Mouse (Mus musculus) CH12F3 (cell line): Measurements from ENCODE around the gene Arsg.

ENCODE experiments used
- in situ Hi-C: fragments of 300-500 bp; cut with MboI; formaldehyde crosslinking; loops from 2 replicates; pipeline ENCODE4 v1.14.3; 2020; ENCODE audit warnings: low sequenced_read_pairs

The Arsg gene

DNA sequence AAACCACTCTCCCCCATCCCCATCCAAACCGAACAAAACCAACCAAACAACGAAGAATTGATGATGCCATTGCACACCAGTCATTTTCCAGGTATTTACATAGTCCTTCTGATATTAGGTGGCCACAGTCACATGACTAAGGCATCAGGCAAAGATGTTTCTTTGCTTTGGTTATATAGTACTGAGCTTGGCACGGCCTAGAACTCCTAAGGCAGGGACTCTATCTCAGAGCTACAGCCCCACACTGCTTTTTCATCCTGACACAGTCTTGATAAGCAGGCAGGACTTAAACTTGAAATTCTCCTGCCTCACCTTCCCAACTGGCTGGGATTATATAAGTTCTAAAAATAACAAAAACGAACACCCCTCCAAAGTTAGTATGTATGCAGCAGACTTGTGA lies 8.1 kb upstream of the Arsg start:
- in situ Hi-C loops: no loop called here

DNA sequence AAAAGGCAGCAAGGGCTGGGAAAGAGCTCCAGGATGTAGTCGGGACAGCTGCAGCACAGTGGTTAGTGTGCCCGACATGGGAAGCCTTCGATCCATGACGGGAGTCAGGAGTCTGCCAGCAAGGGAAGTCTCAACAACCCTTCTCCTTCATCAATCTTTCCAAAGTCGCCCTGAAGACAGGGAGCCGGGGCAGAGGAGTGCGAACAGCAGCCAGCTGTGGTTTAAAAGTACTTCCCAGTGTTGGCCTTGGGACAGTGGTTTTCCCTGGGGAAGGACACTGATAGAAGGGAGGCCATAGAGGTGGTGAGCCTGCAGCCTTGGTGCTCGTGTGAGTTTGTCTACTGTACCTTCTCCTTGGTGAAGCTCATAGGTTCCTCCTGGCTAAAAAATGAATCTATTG lies 6.2 kb upstream of the Arsg start:
- in situ Hi-C loops: no loop called here

DNA sequence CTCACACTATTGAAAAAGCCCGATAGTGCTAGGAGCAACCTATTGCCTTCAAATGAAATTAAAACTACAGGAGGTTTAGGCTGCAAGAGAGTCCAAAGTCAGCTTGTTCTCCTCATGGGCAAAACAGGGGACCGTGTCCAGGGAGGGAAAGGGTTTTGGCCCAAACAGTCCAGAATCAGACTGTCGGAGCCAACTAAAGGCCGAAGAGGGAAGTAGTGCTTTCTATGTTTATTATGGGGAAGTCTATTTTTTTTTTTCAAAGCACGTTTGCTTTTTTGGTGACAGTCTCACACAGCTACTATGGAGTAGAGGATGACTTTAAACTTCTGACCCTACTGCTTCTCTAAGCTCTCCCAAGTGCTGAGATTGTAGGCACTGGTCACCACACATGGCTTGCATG lies 5.0 kb upstream of the Arsg start:
- in situ Hi-C loops: no loop called here

DNA sequence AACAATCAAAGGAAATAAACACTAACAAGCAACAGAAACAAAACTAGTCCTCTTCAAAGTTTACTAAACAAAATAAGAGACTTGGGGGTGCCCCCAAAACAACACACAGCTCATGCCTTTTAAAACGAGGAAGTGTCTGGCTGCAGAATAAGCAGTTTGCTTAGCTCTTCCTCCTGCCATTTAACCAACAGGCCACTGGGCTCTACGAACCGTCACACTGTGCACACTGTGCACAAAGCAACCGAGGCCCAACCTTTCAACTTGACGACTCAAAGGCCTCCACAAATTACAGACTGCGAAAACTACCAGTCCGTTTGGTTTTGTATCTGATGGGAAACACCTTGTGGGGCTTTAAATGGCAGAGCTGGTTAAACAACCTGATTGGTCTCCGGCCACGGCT lies 3.0 kb upstream of the Arsg start:
- in situ Hi-C loops: loop anchor here (10.0 kb wide), 1 partner anchor 95 kb away; no protein-coding TSS in a partner anchor

DNA sequence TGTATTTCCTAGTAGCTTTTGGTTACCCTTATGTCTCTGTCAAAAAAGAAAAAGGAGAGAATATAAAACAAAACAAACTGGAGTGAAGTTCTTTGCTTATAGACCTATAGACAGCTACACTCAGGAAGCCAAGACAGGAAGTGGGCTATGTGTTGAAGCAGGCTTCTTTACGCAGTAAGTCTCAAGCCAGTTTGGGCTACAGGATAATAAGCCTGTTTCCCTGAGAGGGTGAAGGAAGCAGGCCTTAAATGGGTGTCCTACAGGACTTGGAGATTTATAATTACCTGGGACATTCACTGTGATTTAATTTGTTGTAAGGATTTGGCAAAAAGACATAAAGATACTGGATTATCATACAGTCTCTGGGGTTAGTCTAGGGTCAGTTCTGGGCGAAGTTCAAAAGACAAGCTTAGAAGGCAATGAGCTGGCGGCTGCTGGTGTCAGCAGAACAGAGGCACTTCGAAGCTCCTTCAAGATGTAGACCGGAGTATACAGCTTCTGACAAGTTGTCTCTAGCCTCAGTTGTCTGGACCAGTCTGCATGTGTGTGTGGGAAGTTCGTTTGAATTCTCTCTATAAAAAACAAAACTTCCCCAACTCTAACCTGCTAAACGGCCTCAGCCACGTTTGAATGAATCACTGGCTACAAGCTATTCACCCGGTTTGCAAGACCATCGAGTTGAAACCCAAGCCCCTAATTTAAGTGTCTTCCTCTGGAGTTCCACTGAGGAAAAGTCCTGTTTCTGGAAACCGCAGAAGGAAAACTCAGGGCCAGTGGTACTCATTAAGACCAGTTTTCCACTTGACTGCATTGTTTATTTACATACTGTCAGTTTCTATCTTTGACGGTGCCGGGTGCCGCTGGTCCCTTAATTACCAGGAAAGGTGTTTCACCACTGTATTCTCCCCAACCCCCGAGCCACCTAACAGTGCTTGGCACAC lies 2.0 kb upstream of the Arsg start:
- in situ Hi-C loops: loop anchor here (10.0 kb wide), 1 partner anchor 94 kb away; no protein-coding TSS in a partner anchor

DNA sequence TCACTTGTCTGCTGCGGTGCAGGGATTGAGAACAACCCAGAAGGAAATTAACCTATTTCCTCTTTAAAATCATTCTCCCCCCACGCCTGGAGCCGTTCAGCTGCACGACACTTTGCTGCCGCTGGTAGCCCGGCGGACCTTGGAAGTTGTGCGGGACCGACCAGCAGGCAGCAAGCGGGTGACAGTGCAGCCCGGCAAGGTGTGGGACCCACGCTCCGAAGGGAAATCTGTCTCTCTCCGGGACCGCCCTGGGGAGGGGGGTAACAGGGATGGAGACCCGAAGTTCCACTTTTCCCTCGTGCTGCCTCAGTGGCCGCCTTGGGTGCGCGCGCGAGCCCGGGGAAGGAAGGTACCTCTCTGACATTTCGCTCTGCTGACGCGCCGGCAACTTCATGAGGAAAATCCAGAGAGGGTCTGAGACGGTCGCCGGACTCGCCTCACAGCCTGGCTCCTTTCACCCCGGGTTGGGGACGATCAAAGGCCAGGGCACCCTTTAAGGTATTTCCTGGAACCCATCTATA lies 943 bp upstream of the Arsg start:
- in situ Hi-C loops: loop anchor here (10.0 kb wide), 1 partner anchor 93 kb away; no protein-coding TSS in a partner anchor

DNA sequence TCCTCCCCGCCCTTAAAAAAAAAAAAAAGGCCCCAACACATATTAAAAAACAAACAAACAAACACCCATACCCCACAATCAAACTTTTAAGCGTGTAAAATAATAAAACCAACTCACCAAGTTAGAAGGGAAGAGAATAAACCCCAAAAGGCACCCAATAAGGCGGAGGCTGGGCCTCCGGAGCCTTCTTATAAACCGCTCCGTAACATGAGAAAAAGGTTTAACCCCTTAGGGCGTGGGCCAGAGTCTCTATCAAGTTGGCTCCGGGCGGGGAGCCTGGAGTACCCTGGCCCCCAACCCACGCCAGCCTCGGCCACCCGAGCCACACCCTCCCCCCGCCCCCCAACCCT lies 378 bp upstream of the Arsg start:
- in situ Hi-C loops: loop anchor here (10.0 kb wide), 1 partner anchor 92 kb away; no protein-coding TSS in a partner anchor

DNA sequence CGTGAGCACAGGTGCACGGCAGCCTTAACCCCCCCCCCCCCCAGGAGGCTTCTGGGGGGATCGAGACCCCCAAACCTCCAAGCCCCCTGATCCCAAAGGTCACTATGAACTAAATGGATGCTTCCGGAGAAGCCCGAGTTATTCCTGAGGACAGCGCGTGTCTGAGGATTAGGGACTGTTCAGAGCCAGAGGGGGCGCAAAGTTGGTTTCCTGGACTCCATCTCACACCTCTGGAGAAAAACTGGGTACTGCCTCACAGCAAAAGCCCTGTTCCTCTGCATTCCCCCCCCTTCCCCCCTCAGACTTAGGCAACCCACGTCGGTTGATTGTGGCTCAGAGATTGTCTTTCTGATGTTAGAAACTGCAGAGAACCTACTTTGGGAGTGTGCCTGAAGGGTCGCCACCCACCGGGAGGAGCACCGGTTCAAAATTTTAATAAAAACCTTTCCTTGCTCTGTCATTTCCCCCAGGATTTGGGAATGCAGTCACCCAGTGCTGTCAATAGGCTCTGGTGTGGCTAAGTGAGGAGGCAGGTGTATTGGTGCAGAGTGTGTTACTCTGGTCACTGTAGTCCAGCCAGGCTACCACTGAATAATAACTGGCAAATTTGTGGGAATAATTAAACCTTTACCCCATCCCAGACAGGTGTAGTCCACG lies 1.0 kb downstream of the Arsg start:
- in situ Hi-C loops: loop anchor here (10.0 kb wide), 1 partner anchor 91 kb away; no protein-coding TSS in a partner anchor

DNA sequence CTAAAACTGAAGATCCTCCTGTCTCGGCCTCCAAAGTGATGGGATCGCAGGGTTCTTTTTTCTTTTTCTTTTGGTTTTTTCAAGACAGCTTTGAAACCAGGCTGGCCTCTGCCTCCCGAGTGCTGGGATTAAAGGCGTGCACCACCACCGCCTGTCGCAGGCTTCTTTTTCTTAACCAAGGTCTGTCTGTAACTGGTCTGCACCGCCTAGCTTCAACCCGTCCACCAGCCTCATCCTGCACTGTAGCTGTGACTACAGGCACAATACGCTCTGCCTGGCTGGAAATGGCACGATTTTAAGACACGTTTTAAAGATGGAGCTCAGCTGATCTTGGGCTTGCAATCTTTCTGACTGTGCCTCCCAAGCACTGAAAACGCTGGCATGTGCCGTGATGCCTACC lies 1.7 kb downstream of the Arsg start:
- in situ Hi-C loops: loop anchor here (10.0 kb wide), 1 partner anchor 90 kb away; no protein-coding TSS in a partner anchor

DNA sequence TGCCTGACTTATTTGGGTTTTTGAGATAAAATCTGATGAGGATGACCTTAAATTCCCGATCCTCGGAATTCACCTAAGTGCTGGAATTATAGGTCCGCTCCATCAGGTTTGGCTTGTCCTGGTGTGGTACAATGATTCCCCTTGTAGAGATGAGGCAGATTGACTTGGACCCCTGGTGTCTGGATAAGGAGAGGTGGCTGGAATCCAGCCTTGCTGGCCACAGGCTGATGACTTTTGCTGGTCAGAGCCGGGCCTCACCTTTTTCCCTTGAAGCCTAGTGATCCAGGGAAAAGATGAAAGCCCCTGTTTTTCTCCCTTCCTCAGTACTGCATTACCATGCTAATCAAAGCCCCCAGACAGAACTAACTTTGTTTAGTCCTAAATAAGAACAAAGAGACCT lies 2.5 kb downstream of the Arsg start:
- in situ Hi-C loops: loop anchor here (10.0 kb wide), 1 partner anchor 89 kb away; no protein-coding TSS in a partner anchor

DNA sequence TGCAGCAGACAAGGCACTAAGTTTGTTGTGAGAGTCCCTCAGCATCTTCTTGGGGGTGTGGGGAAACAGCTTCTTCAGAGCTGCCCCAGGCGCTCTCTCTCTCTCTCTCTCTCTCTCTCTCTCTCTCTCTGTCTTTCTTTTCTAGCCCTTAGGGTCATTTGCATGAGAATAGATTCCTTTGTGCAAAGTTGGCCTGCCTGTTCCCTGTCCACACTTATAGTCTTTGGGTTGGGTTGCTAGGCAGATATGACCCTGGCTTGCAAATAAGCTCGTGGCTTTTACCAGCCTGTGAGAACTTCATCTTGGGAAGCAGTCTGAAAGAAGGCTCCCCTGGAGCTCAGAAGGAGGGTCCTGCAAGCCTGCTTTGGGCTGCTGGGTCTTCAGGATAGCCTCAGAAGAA lies 3.1 kb downstream of the Arsg start:
- in situ Hi-C loops: loop anchor here (10.0 kb wide), 1 partner anchor 89 kb away; no protein-coding TSS in a partner anchor

DNA sequence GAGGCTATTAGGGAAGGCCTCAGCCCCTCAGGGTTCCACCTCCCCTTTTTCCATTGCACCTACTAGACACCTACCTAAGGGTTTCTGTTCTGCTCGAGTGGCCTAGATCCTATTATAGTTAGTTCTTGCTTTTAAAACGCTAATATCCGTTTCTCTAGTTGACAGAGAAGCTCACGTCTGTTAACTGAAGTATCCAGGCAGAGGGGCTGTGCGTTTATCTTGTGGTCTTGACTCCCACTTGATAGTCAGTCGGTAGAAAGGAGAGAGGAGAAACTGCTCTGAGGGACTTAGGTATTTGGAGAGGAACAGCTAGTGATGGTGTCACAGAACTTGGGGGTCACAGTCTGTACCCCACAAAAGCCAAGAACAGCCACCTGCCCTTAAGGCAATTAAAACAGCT lies 3.5 kb downstream of the Arsg start:
- in situ Hi-C loops: loop anchor here (10.0 kb wide), 1 partner anchor 88 kb away; no protein-coding TSS in a partner anchor

DNA sequence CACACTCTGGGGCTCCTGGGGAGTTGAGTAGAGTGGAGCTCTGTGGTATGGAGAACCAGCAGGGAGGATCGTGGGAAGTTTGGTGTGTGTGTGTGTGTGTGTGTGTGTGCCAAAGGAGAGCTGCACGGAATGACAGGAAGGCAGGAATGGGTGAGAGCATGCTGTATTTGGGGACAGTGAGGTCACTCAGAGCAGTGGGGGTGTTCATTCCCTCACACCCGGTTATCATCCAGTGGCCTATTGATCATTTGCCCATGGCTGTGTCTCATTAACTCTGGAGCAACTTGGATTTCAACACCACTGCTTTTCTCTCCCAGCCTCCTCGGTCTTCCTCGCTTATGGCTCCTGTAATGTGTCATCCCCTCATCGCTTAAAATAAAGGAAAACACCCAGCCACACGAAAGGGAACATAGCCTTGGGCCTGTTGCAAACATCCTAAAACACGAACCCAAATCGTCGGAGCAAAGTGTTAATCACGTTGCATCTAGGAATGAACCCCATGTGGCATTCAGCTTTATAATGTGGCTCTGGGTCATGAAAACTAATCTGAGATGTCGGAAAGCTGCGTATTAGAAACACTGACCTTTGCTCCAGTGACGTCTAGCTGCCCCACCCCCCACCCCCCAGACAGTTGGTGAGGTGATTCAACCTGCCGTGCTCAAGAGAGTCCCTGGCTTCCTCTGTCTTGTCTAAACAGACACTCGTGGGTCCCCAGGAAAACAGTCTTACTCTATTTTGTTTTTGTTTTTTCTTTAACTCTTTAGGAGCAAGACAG lies 4.6 kb downstream of the Arsg start:
- in situ Hi-C loops: loop anchor here (10.0 kb wide), 1 partner anchor 87 kb away; no protein-coding TSS in a partner anchor

DNA sequence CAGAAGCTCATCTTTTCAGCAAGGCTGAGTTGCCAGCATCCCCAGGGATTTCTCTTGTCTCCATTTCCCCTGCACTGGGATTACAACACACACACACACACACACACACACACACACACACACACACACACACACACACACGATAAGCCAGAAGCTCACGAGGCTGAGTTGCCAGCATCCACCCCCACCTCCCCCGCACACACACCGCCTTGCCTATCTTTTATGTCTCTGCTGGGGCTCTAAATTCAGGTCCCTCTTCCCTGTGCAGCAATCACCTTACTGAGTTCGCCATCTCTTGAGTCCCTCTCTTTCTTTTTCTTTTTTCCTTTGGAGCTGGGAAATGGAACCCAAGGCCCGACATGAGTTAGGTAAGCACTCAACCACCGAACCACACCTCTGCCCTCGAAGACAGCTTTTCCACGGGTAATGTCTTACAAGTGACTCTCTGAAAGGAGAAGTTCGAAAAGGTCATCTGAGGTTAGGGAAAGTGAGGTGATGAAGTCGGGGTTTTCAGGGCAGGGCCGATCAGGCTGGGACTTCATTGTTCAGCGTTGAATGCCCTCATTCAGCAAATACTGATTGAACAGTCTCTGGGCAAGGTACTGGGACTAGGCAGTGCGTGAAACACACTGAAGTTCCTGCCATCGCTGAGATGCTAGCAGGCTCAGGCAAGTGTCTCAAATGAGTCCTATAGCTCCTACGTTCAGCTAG lies 6.6 kb downstream of the Arsg start:
- in situ Hi-C loops: loop anchor here (10.0 kb wide), 1 partner anchor 85 kb away; no protein-coding TSS in a partner anchor

DNA sequence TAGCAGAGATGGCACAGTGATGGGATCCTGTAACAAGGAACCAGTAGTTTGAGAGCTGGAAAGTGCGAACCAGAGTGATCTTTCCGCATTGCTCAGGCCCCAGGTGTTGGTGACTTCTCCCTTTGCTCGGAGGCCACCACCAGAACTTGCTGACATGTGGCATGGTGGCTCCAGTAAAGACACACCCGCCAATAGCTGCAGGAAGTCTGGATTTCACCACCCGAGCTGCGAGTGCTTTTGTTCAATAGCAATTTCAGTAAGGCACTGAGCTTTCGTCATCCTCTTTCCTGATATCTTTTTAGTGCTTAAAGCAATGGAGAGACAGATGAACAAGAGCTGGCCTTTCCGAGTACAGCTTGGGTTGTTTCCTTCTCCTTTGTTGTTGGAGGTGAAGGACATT lies 7.3 kb downstream of the Arsg start:
- in situ Hi-C loops: no loop called here

DNA sequence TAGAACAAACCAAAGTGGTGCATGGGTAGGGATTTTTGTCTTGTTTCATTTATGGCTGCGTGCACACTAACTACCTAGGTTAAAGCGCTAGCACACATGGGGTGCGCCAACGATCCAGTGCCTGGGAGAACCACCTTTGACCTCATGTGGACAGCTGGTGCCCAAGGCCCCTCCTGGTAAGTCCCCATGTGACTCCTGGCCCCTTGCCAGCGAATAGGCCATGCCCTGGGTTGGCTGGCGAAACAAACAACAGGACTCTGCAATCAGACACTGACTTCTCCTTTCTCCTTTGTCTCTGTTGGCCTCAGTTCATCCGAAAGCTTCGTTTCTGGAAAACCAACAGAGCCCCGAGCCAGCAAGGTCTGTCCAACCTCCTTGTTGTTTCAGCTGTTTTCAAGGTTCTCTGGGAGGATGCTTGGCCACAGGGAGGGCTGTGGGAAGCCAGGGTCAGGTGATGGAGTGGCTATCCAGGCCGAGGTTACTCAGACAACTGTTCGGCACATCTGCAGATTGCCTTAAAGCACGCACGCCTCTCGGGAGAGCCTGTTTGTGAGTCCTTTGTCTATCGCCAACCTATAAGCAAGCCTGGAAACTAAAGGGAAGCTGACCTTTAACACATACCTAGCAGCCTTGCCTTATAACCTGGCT lies 12.3 kb downstream of the Arsg start:
- in situ Hi-C loops: no loop called here

DNA sequence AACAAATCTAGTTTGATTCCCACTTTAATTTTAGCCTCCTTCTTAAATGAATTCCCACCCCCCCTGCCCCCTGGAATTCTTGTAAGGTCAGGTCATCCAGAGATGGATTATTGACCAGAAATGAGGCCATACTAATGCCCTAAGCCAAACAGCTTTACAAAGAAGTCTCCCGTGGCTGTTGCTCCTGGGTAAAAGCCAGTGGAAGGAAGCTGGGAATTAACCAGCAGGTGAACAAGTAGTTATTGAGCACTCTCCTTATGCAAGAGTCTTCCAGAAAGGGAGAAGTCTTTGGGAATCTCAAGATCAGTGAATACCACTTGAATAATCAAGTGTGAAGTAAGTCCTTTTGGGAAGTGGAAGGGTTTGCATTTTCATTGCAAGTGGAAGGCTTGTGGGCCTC lies 13.9 kb downstream of the Arsg start:
- in situ Hi-C loops: no loop called here

DNA sequence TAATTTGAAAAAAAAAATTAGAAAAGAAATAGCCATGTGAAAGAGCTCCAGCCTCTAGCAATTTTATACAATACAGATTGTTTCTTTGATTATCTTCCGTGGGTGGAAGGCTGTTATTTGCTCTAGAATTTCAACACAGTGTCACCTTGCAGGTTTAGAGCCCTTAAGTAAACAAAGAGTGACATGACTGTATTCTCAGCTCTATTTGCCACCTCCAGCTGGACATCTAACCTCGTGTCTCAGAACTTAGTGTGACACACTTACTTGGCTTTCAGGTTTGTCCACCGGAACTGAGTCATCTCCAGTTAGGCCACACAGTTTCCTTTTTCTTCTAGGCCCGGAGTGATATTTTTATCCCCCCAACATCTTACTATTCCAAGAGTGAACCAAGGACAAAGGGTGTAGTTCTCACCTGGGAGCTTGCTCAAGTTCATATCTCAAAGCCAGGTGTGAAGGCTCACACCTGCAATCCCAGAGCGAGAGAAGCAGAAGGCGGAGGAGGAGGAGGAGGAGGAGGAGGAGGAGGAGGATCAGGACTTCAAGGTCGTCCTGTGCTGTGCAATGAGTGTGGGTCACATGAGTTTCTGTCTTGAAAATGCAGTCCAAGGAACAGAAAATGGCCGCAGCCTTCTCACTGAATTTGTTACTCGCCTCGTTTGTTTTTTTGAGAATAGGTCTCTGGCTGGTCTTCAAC lies 15.0 kb downstream of the Arsg start:
- in situ Hi-C loops: no loop called here

DNA sequence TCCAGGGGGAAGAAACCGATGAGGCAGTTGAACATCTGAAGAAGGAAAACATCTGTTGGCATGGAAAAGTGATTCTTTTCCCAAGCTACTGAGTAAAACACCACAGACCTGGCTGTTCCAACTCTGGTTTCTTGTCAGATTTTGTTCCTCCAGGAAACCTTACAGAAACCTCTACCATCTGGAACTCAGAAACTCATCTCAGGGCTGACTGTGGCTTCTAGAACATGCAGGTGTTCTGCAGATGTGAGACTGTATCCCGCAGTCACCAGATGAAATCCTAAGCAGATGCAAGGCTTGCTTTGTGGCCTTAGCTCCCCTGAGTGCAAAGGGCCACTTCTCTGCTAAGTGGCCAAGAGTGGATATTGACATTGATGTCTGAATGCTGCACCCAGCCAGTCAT lies 16.6 kb downstream of the Arsg start:
- in situ Hi-C loops: no loop called here
